Mouse (Mus musculus) olfactory bulb, adult 2 months (tissue): ENCODE data around the gene 4930432M17Rik.

Experiments
- CTCF ChIP-seq: fragments of 200-500 bp; IDR thresholded peaks from 2 replicates; pipeline ENCODE4 v1.5.1; 2012; ENCODE audit warnings: low read depth, mild to moderate bottlenecking, low read length, moderate library complexity; ENCODE audit not compliant: insufficient read depth
- POLR2A ChIP-seq: fragments of 200-500 bp; IDR thresholded peaks from 2 replicates; pipeline ENCODE4 v1.6.1; 2012; ENCODE audit warnings: mild to moderate bottlenecking, low read depth, low read length, moderate library complexity; ENCODE audit not compliant: insufficient read depth

- TF ChIP-seq POLR2A (no peak), CTCF (no peak)
These were observed at the start of gene 4930432M17Rik for GRCm38 (mm10) chr3:121670462-121670861.
